Mouse (Mus musculus): ENCODE data around the gene Frrs1l. TPM values are rescaled to one million over a fixed set of nuclear protein-coding genes. Genes with fewer than 3 reads are reported as not detected.

Frrs1l gene
- polyA plus RNA-seq, 2 experiments from 2014 or later, result not detected

DNA sequence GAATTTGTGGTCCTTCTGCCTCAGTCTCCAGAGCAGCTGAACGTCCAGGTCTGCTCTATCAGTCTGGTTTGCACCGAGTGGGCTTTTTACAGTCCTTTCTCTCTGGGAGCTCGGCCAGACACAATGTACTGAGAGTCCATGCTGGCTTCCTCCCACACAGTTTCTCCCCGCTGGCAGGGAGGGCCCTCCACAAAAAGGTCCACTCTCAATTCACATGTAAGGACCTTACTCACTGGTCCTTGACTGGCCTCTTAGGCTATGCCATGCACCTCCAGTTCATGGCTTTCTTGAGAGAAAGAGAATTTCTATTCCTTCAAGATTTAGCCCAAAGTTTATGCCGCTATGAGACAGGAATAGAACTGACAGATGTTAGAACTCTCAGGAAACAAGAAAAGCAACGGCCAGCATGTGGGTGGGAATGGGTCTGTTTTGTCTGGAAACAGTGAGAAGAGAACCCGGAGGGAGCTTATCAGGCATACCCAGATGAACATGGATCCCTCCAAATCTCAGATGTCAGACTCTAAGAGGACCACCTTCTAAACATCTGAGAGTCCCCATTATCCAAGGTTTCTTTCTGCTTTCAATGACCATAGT is 24.5 kb downstream of the Frrs1l start:
- ATAC-seq, result no peak

DNA sequence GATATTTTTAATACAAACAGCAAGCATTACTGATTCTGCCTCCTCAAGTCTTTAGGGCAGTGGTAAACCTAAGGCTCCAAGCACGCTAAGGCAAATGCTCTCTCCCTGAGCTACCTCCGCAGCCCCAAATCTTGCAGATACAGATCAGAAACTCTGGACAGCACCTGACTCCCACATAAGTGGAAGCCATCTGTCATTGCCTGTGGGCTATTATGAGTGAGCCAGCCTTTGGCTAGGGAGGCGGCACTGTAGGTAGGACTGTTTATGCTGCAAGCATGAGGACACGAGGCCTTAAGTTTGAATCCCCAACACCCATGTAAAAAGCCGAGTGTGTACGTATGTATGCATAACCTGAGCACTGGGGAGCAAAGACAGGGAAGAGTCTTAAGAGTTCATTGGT is 26.5 kb downstream of the Frrs1l start:
- no peak for ATAC-seq

DNA sequence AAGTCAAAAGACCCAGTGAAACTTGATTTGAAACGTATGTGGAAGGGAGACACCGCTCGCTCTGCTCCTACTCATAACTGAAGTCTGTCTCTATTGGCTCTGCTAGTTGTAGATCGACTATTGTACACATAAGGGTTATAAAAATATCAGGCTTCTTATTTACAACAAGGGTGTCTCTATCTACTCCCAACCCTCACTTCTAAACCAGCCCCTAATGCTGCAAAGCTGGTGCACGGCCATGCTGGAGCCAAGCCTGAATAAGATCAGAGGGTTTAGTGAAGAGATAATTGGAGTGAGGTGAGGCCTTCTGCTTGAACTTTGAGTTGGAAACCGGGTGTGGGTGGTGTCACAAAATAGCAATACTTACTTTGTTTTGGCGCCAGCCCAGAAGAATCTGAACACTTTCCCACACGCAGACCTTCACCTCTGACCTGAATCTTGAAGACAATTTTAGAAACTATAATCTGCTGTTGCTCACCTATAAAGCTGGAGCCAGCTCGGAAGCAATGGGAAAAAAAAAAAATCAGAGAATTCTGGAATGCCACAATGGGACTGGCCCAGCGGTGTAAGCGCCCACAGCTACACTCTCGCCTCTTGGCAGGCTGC is 28.8 kb downstream of the Frrs1l start:
- ATAC-seq, result no peak

DNA sequence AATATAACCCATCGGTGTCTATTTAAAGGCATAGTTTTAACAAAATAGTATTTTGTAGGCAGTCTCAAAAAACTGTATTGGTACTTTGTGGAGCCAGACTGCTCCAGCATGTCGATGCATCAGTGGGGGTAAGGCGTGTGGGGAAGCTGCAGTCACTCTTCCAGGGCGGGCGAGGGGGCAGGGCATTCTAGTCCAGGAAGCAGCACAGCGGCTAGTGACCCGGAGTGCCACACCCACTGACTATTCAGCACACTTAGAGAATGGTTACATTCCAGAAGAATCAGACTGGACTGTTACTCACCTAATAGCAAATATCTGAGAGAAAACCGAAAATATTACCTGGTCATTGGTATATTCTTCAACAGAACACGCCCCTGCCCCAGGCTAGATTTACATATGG is 32.7 kb downstream of the Frrs1l start:
- ATAC-seq, result no peak

GRCm38 (mm10) chr4:56953235-56953634 is 37.0 kb downstream of the Frrs1l start:
- no peak for ATAC-seq

GRCm38 (mm10) chr4:56951701-56952100 is 38.5 kb downstream of the Frrs1l start:
- ATAC-seq, result no peak

GRCm38 (mm10) chr4:56949494-56949893 is 40.7 kb downstream of the Frrs1l start:
- ATAC-seq, result peak; percentile 16

GRCm38 (mm10) chr4:56946641-56947640 is 43.2 kb downstream of the Frrs1l start, which contains the start of gene Tmem245:
Gene Tmem245 (minus strand): TSS chr4:56947437.
- ATAC-seq, result peak; percentile 91

DNA sequence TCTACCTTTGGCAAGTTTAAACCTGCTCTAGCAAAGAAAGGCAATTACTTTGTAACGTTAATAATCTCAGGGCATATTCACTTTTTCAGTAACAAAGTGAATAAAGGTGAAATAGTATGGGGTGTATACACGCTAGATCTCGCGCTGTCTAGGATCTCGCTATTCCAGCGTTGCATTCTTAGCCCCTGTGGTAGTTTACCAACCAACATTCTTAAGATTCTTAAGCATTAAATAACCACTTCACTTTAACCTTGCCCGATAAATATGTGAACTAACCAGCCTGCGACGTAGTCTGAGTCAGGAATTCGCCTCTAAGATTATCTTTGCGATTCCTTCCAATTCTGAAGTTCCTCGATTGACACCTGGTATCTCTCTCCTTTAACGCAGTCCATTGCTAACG is 44.0 kb downstream of the Frrs1l start:
- ATAC-seq, result no peak

GRCm38 (mm10) chr4:56944286-56944685 is 45.9 kb downstream of the Frrs1l start:
- ATAC-seq, result no peak

DNA sequence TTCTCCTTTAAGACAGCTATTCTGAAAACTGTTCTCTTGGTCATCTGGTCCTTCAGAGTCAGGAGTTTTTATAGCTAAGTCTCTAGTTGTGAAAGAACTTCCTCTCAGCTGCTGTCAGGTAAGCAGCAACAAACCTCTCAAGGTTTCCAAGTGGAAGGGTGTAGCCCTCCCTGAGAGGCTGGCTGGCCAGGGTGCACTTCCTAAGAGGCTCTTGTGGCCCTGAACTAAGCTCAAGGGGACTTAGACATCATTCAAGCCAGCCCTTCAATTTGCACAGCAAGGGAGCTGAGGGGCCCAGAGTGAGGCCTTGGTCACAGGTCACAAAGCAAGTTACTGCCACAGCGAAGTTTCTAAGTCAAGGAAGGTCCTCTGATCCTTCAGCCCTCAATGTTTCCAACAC is 46.9 kb downstream of the Frrs1l start:
- no peak for ATAC-seq

DNA sequence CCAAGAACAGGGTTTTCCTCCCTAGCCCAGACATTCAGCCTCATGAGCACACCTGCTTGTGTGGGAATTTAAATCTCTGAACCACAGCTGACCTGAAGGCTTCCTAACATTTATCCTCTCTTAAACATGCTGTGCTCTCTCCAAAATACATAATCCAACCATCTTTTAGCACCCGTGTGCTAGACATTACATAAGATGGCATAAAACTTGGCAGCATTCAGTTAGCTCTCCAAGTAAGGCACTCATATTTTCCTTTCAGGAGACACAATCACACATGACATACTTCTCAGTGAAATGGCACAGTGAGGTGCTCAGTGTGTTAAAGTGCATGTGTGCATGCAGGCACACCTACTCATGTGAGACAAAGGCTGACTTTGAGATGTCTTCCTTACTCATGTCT is 47.6 kb downstream of the Frrs1l start:
- no peak for ATAC-seq

DNA sequence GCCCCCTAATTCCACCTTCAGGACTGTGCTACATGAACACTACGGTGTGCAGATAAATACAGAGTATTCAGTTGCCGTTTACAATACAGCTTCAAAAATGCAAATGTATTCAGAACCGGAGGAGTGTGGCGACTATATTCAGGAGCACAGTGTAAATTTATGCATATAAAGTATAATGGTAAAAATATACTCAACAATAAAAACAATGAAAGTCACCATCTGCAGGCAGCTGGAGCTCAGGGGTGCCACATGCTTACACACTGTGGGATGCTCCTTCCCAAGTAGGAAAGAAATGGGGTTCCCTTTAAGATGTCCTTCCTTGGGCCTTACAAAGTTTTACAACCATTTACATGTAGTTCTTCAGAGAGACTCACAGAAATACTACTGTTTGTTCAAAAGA is 48.7 kb downstream of the Frrs1l start:
- no peak for ATAC-seq

- ATAC-seq, result no peak
Observed at GRCm38 (mm10) chr4:56937136-56937535, 53.1 kb downstream of the Frrs1l start.

GRCm38 (mm10) chr4:56935327-56935726 is 54.9 kb downstream of the Frrs1l start:
- ATAC-seq, result peak; percentile 89

DNA sequence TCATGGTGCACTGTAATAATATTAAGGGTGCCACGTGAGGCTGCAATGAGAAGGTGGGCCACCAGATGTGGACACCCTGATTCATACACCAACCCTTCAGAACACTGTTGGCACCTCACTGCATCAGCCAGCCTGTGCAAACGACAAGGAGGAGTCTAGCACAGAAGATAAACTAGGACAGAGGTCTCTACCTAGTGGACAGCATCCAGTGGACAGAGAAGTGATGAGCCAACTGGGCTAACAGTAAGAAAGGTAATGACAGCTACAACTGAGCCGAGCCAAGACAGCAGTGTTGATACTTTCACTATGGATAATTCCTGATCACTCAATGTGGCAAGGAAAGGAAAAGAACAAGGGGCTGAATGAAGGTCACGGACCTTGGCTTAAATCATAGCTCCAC is 57.0 kb downstream of the Frrs1l start:
- ATAC-seq, result no peak

DNA sequence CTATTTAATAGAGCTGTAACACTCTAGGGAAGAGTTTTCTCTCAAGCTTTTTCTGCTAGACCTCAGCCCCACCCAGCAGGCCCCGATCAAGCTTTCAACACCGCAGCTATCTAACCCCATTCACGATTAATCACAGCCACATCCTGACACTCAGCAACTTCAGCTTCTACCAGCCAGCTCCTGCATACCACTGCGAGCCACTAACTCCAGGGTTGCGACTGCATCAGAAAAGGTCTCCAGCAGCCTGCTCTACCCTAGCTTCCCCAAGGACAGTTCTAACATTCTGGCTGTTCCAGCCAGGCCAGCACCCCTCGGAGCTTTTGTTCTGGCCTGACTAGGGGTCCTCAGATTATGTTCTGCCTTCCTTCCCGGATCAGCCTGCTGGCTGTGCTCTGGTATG is 58.1 kb downstream of the Frrs1l start:
- no peak for ATAC-seq

GRCm38 (mm10) chr4:56930312-56930711 is 59.9 kb downstream of the Frrs1l start:
- ATAC-seq, result no peak

DNA sequence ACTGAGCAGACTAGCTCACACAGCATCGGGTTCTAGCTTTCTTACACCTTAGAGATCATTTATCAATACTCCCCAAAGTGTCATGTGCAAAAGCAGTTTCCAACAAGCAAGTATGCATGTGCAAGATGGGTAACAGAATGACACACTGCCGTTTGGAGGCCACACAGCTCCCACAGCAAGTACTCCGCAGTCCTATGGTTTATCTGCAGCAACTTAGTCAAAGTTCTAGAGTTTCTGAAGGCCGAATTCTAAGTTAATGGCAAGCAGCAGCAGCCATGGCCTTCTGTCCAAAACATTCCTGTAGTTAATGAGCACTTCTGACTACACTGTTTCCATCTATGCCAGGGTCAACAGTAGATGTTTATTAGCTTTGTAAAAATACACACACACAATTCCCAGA is 63.2 kb downstream of the Frrs1l start:
- no peak for ATAC-seq

DNA sequence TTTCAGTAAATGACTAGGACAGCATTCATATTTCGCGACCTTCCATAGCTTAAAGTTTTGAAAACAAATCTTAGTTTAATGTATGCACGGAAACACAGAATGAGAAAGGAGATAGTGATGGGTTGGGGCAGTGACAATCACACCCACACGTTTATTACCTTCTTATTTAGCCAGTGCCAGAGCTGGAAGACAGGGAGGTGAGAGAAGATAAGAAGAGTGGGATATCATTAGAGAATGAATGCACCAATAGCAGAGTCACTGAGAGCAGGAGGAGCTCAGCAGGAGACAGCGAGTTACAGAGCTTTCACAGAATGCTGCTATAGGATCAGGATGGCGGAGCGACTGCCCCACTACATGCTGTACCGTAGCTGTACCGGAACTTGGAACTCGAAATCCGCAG is 68.0 kb downstream of the Frrs1l start:
- no peak for ATAC-seq

- peak; percentile 93 for ATAC-seq
Observed at GRCm38 (mm10) chr4:56915732-56916325, 74.4 kb downstream of the Frrs1l start.

- ATAC-seq, result no peak
Observed at GRCm38 (mm10) chr4:56914761-56915160, 75.4 kb downstream of the Frrs1l start.

GRCm38 (mm10) chr4:56914338-56914737 is 75.9 kb downstream of the Frrs1l start:
- no peak for ATAC-seq

Data from CD4-positive, CD25-positive, alpha-beta regulatory T cell, adult 4 months (primary cell).